Comparison of ENCODE assay signal across 10 mouse cellular contexts in the genomic region with DNA sequence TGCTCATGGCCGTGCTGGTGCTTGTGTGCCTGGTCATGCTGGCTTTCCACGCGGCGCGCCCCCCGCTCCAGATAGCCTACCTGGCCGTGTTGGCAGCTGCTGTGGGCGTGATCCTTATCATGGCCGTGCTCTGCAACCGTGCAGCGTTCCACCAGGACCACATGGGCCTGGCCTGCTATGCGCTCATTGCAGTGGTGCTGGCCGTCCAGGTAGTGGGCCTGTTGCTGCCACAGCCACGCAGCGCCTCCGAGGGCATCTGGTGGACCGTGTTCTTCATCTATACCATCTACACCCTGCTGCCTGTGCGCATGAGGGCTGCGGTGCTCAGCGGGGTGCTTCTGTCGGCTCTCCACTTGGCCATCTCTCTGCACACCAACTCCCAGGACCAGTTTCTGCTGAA. TPM values are rescaled to one million over a fixed set of nuclear protein-coding genes. Genes with fewer than 3 reads are reported as not detected.
DNase-seq lines count a peak whose midpoint lies in the region; ATAC-seq and TF ChIP-seq lines count a peak whose summit lies in the region.
"Had no signal": no experiment of that assay in that cellular context is flagged by ENCODE, and none has a peak within 500 bp of the region (broad histone marks: within the 10 kb centered on the region; RNA-seq: fewer than 3 reads in every experiment).

No protein-coding gene starts in this region.

- TF ChIP-seq CTCF in kidney, adult 2 months (conservative IDR thresholded peaks at IDR 0.05; ENCODE audit: insufficient read depth, insufficient read length, low read depth, low read length), result no peak
- no peak for TF ChIP-seq CTCF in cortical plate, adult 2 months (IDR thresholded peaks at IDR 0.05; ENCODE audit: extremely low read depth, insufficient read depth, low read length)
- TF ChIP-seq CTCF in heart, postnatal 0 days (IDR thresholded peaks at IDR 0.05; ENCODE audit: low read depth), result no peak

- 78% methylated on average over 21 of the region's 21 CpGs for WGBS in kidney, adult 2 months
- 51% methylated on average over 21 of the region's 21 CpGs for WGBS in heart, postnatal 0 days
- WGBS in midbrain, embryonic 11.5 days, result 80% methylated on average over 21 of the region's 21 CpGs

- peaks cover 7% of the 10 kb centered on the region for H3K27me3 ChIP-seq in kidney, adult 2 months (replicated peaks; ENCODE audit: control insufficient read depth, insufficient read depth, low read length)
- H3K27me3 ChIP-seq in heart, postnatal 0 days (ENCODE audit: control insufficient read depth, insufficient read depth, low read length), result peaks cover 23% of the 10 kb centered on the region
- peaks cover 42% of the 10 kb centered on the region for H3K27me3 ChIP-seq in midbrain, embryonic 11.5 days (ENCODE audit: control insufficient read depth, insufficient read depth, low read length)

- DNase-seq in kidney, adult 2 months, result no peak
- no peak for DNase-seq in kidney, adult 9 months
- DNase-seq in heart, postnatal 0 days (ENCODE audit: low spot score), result no peak
- DNase-seq in midbrain, embryonic 11.5 days (ENCODE audit: low spot score, missing footprints), result no peak
- DNase-seq in frontal cortex, postnatal 25 days (ENCODE audit: low spot score in 2 of 2), result no peak
- no peak for DNase-seq in ovary, postnatal 10 days (ENCODE audit: low spot score)
- no peak for DNase-seq in layer of hippocampus, postnatal 25 days (ENCODE audit: extremely low spot score in 1 of 2, low spot score in 1 of 2)
- DNase-seq: thymus, adult 18-20 months had no signal

- 0 out of 2 replicates have a peak overlapping the region, but pooled peaks have one; percentile 12 for H3K4me3 ChIP-seq in kidney, adult 2 months (ENCODE audit: insufficient read depth, low read depth, low read length)
- H3K4me3 ChIP-seq in cortical plate, adult 2 months (ENCODE audit: insufficient read depth, low read length), result peak overlapping the region; percentile 72
- peak overlapping the region; percentile 74 for H3K4me3 ChIP-seq in heart, postnatal 0 days (ENCODE audit: low read depth, low read length)
- peak overlapping the region; percentile 74; the same call in 1 of the 2 replicates for H3K4me3 ChIP-seq in midbrain, embryonic 11.5 days (ENCODE audit: low read depth, low read length)
- H3K4me3 ChIP-seq: myocyte had no signal

- no peaks in the 10 kb centered on the region for H3K36me3 ChIP-seq in kidney, adult 2 months (ENCODE audit: control insufficient read depth, insufficient read depth, low read length)
- H3K36me3 ChIP-seq in heart, postnatal 0 days (replicated peaks; ENCODE audit: control insufficient read depth, insufficient read depth, low read length), result no peaks in the 10 kb centered on the region
- no peaks in the 10 kb centered on the region for H3K36me3 ChIP-seq in midbrain, embryonic 11.5 days (ENCODE audit: control insufficient read depth, insufficient read depth, low read length)

- no peak for TF ChIP-seq POLR2A in kidney, adult 2 months (IDR thresholded peaks at IDR 0.05; ENCODE audit: low read depth, low read length)
- TF ChIP-seq POLR2A in cortical plate, adult 2 months (IDR thresholded peaks at IDR 0.05; ENCODE audit: extremely low read depth, insufficient read depth, low read length), result no peak

- TF ChIP-seq EP300 in heart, postnatal 0 days (IDR thresholded peaks at IDR 0.05; ENCODE audit: low read depth), result no peak

- no peak for ATAC-seq in heart, postnatal 0 days (ENCODE audit: insufficient read depth, low read depth)
- ATAC-seq in midbrain, embryonic 11.5 days (ENCODE audit: low FRiP score), result no peak

- peak overlapping the region; percentile 82 for H3K9ac ChIP-seq in heart, postnatal 0 days (replicated peaks; ENCODE audit: low read depth, low read length)
- no peak overlapping the region for H3K9ac ChIP-seq in midbrain, embryonic 11.5 days (ENCODE audit: low read length)

- peak overlapping the region; percentile 89 for H3K4me2 ChIP-seq in heart, postnatal 0 days (ENCODE audit: low read depth, low read length)
- peak overlapping the region; percentile 95; the same call in 1 of the 2 replicates for H3K4me2 ChIP-seq in midbrain, embryonic 11.5 days

- no peak overlapping the region for H3K27ac ChIP-seq in kidney, adult 2 months (ENCODE audit: insufficient read depth, low read depth, low read length)
- H3K27ac ChIP-seq in cortical plate, adult 2 months (ENCODE audit: insufficient read depth, low read length), result peak overlapping the region; percentile 73; the same call in 1 of the 2 replicates
- H3K27ac ChIP-seq in heart, postnatal 0 days (ENCODE audit: low read depth), result peak overlapping the region; percentile 86
- H3K27ac ChIP-seq in midbrain, embryonic 11.5 days (ENCODE audit: low read depth, low read length), result no peak overlapping the region

- H3K9me3 ChIP-seq in heart, postnatal 0 days (replicated peaks; ENCODE audit: control insufficient read depth, low read length), result no peaks in the 10 kb centered on the region
- H3K9me3 ChIP-seq in midbrain, embryonic 11.5 days (ENCODE audit: control insufficient read depth, low read length), result no peaks in the 10 kb centered on the region

- H3K4me1 ChIP-seq in kidney, adult 2 months (ENCODE audit: control insufficient read depth, insufficient read depth, low read length), result no peaks in the 10 kb centered on the region
- peaks cover 15% of the 10 kb centered on the region for H3K4me1 ChIP-seq in cortical plate, adult 2 months (ENCODE audit: control insufficient read depth, insufficient read depth, low read length)
- peaks cover 22% of the 10 kb centered on the region for H3K4me1 ChIP-seq in heart, postnatal 0 days (ENCODE audit: control insufficient read depth, insufficient read depth)
- peaks cover 19% of the 10 kb centered on the region for H3K4me1 ChIP-seq in midbrain, embryonic 11.5 days (ENCODE audit: control insufficient read depth, insufficient read depth, low read length)

RNA-seq across cellular contexts. Expression of gene Adcy5, which starts 2.2 kb away (rescaled TPM):
- 5.7 and 7.6 TPM in 2 replicates for polyA plus RNA-seq in kidney, adult 2 months (2012; rRNA removed)
- 52.6 and 93.4 TPM in 2 replicates for polyA plus RNA-seq in cortical plate, adult 2 months (2012; rRNA removed)
- total RNA-seq in heart, postnatal 0 days (2014; rRNA removed; ENCODE audit: low replicate concordance), result 81.4 and 84.7 TPM in 2 replicates
- 9.6 and 11.3 TPM in 2 replicates for polyA plus RNA-seq in heart, postnatal 0 days (2015; fragmentation: Nextera tagmentation; extraction: Ambion mirVana)
- polyA plus RNA-seq in midbrain, embryonic 11.5 days (2014; fragmentation: Nextera tagmentation; extraction: Ambion mirVana), result 1.7 TPM in 2 replicates
- total RNA-seq in layer of hippocampus, postnatal 25 days (2021), result 10 to 100 TPM; 73.7 TPM
- polyA plus RNA-seq: myocyte had no signal

Comparison
In these comparisons a context has a peak if more than half of its experiments do, and no peak if none do; other contexts are left out.
1. H3K27ac ChIP-seq: peak in cortical plate, adult 2 months (single experiment) and heart, postnatal 0 days (single experiment); none in kidney, adult 2 months (single experiment) and midbrain, embryonic 11.5 days (single experiment).
2. H3K4me3 ChIP-seq: peak in every context shown above with its lines; median percentile 74 in heart, postnatal 0 days; 74 in midbrain, embryonic 11.5 days; 72 in cortical plate, adult 2 months; 12 in kidney, adult 2 months.